Mouse (Mus musculus): ENCODE measurements at regions not wholly inside any gene's neighbourhood (a gene's known extent, or its start where the extent isn't known, plus 50 kb on each side); places are given as distances from the start of the nearest gene placed in this dataset.

- DNase-seq (ENCODE audit: low read depth, low spot score): no peak
Observed at GRCm38 (mm10) chr1:190067181-190067580, 103.3 kb downstream of the Prox1 start.

GRCm38 (mm10) chr1:190066426-190066825, 104.1 kb downstream of the Prox1 start:
- DNase-seq (ENCODE audit: low read depth, low spot score): no peak

GRCm38 (mm10) chr1:190061560-190062295, 108.8 kb downstream of the Prox1 start:
- no peak for DNase-seq (ENCODE audit: low read depth, low spot score)

- DNase-seq (ENCODE audit: low read depth, low spot score): no peak
Observed at GRCm38 (mm10) chr1:190059025-190059424, 111.5 kb downstream of the Prox1 start.

- no peak for DNase-seq (ENCODE audit: low read depth, low spot score)
Observed at GRCm38 (mm10) chr1:190056931-190057330, 113.6 kb downstream of the Prox1 start.

- no peak for DNase-seq (ENCODE audit: low read depth, low spot score)
Observed at GRCm38 (mm10) chr1:190051903-190052302, 118.6 kb downstream of the Prox1 start.

- no peak for DNase-seq (ENCODE audit: low read depth, low spot score)
Observed at GRCm38 (mm10) chr1:190048521-190049170, 121.9 kb downstream of the Prox1 start.

GRCm38 (mm10) chr1:190047201-190047600, 123.3 kb downstream of the Prox1 start:
- DNase-seq (ENCODE audit: low read depth, low spot score): no peak

- DNase-seq (ENCODE audit: low read depth, low spot score): peak; percentile 10
Observed at GRCm38 (mm10) chr1:190045797-190046196, 123.6 kb upstream of the Smyd2 start.

GRCm38 (mm10) chr1:190044036-190044435, 121.9 kb upstream of the Smyd2 start:
- DNase-seq (ENCODE audit: low read depth, low spot score): no peak

GRCm38 (mm10) chr1:190043156-190043555, 121.0 kb upstream of the Smyd2 start:
- no peak for DNase-seq (ENCODE audit: low read depth, low spot score)

GRCm38 (mm10) chr1:190042197-190042596, 120.0 kb upstream of the Smyd2 start:
- DNase-seq (ENCODE audit: low read depth, low spot score): no peak

- DNase-seq (ENCODE audit: low read depth, low spot score): peak; percentile 58
Observed at GRCm38 (mm10) chr1:190041096-190041706, 119.0 kb upstream of the Smyd2 start.

- DNase-seq (ENCODE audit: low read depth, low spot score): no peak
Observed at GRCm38 (mm10) chr1:190038046-190038445, 115.9 kb upstream of the Smyd2 start.

- DNase-seq (ENCODE audit: low read depth, low spot score): no peak
Observed at GRCm38 (mm10) chr1:190036726-190037125, 114.6 kb upstream of the Smyd2 start.

- DNase-seq (ENCODE audit: low read depth, low spot score): no peak
Observed at GRCm38 (mm10) chr1:190035935-190036334, 113.8 kb upstream of the Smyd2 start.

GRCm38 (mm10) chr1:190034091-190034490, 111.9 kb upstream of the Smyd2 start:
- no peak for DNase-seq (ENCODE audit: low read depth, low spot score)

- no peak for DNase-seq (ENCODE audit: low read depth, low spot score)
Observed at GRCm38 (mm10) chr1:190027536-190027935, 105.4 kb upstream of the Smyd2 start.

- DNase-seq (ENCODE audit: low read depth, low spot score): no peak
Observed at GRCm38 (mm10) chr1:190009466-190009865, 87.3 kb upstream of the Smyd2 start.

- DNase-seq (ENCODE audit: low read depth, low spot score): peak; percentile 36
Observed at GRCm38 (mm10) chr1:190007271-190007670, 85.1 kb upstream of the Smyd2 start.

- no peak for DNase-seq (ENCODE audit: low read depth, low spot score)
Observed at GRCm38 (mm10) chr1:190001084-190001483, 78.9 kb upstream of the Smyd2 start.

- no peak for DNase-seq (ENCODE audit: low read depth, low spot score)
Observed at GRCm38 (mm10) chr1:189993706-189994105, 71.5 kb upstream of the Smyd2 start.

- DNase-seq (ENCODE audit: low read depth, low spot score): no peak
Observed at GRCm38 (mm10) chr1:189993221-189993620, 71.1 kb upstream of the Smyd2 start.

Data from R1 (cell line).